Mouse (Mus musculus) mature B cell (primary cell): ENCODE measurements around the gene Ube2o.
"Not testable (repeated sequence)": the region's sequence is repeated elsewhere in the genome, so short reads cannot be mapped to it uniquely, and the experiment has no call there.

Experiments
- in situ Hi-C: fragments of 300-500 bp; cut with MboI; formaldehyde crosslinking; loops from 2 replicates; pipeline ENCODE4 v1.14.3; 2019

Ube2o gene

DNA sequence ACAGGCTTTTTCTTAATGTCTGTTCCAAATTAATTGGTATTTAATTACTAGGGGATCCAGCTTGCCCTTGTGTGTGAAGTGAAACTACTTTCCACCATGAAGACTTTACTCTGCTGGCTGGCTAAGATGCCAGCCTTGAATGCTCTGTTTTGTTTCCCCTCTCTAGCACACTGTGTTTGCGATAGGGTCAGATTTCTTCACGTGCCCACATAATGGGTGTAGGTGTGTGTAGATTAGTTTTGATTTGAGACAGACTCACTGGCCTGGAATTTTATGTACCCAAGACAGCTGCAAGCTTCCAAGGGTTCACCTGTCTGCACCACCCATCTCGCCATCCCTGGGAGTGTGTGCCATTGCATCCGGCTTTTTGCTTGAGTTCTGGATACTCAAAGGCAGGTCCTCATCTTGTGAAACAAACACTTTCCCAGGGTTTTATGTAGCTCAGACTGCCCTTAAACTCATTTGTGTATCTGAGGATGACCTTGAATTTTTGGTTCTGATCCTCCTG lies 67.7 kb downstream of the Ube2o start:
- in situ Hi-C loops: no loop called here

DNA sequence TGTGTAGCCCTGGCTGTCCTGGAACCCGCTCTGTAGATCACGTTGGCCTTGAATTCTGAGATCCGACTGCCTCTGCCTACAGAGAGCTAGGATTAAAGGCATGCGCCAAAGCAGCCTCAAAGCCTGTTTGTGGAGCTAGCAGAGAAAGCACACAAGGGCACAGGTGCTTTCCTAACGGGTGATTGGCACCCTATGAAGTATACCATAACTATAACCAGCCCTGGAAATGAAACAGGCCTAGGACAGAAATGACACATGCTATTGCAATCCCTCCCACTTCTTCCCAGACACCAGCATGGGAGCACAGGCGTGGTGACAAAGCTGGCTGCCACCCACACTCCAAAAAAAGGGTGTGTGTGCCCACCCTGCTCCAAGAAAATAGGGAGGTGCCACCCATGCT lies 68.3 kb downstream of the Ube2o start:
- in situ Hi-C loops: no loop called here

DNA sequence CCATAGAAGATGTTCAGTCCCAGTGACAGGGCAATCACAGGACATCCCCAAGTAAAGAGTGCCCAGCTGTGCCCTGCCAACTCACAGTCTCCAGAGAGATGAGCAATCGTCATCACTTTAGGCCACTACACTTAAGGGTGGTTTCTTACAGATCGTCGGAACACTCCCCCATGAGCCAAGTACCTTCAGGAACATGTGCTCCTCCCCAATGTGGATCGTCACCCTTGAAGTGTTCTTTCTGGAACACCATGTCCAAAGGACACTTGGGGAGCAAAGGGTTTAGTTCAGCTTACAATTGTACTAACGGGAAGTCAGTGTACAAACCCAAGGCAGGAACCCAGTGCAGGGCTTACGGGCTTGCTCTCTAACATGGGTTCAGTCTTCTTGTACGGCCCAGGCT lies 69.1 kb downstream of the Ube2o start:
- in situ Hi-C loops: no loop called here

- in situ Hi-C loops: no loop called here
Observed at GRCm38 (mm10) chr11:116511301-116511868, 69.9 kb downstream of the Ube2o start.

- in situ Hi-C loops: no loop called here
Observed at GRCm38 (mm10) chr11:116508689-116509088, 72.6 kb downstream of the Ube2o start.

DNA sequence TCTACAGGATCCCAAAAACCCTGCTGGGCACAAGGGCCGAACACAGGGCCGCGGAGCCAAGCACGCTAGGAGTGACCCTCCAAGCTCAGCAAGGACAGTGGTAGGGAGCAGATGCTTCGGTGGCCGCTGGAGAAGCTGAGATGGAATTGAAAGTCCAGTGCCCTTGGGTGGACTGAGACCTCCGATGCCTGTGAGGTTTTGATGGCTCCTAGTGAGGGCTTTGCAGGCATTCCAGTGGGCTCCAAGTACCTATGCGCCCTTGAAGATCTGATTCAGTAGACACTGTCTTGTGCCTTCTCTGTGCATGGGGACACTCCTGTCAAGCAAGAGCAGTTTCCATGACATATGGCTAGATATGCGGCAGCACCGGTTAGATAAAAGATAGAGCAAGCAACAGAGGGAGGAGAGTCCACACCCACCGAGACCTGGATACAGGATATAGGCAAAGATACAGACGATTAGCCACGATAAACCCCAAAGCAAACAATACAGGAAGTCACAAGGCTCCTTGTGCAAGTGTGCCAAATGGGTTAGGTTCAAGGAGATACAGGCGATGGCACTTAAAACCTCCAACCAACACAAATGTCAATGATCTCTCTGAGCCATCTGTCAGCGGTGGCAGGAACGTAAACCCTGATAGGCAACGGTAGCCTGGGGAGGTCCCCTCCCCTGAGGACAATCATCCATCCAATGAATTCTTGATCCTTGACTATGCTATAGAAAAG lies 74.9 kb downstream of the Ube2o start:
- in situ Hi-C loops: no loop called here

DNA sequence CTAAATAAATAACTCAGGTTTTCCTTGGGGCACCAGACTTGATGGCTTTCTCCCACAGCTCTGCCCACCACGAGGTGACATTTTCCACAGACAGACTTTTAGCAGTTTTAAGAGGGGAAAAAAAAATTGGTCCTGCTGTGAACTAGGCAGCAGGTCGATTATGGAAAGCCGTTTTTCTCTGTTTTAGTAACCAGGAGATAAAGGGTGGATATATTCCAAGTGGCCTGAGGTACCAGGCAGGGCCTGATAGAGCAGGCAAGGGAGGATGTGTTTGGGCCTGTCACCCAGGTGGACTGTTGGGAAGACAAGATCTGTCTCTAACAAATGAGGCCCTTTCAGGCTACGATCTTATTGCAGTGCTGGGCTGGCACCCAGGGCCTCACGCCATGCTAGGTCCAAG lies 75.7 kb downstream of the Ube2o start:
- in situ Hi-C loops: no loop called here

GRCm38 (mm10) chr11:116504516-116504915 lies 76.7 kb downstream of the Ube2o start:
- in situ Hi-C loops: no loop called here

DNA sequence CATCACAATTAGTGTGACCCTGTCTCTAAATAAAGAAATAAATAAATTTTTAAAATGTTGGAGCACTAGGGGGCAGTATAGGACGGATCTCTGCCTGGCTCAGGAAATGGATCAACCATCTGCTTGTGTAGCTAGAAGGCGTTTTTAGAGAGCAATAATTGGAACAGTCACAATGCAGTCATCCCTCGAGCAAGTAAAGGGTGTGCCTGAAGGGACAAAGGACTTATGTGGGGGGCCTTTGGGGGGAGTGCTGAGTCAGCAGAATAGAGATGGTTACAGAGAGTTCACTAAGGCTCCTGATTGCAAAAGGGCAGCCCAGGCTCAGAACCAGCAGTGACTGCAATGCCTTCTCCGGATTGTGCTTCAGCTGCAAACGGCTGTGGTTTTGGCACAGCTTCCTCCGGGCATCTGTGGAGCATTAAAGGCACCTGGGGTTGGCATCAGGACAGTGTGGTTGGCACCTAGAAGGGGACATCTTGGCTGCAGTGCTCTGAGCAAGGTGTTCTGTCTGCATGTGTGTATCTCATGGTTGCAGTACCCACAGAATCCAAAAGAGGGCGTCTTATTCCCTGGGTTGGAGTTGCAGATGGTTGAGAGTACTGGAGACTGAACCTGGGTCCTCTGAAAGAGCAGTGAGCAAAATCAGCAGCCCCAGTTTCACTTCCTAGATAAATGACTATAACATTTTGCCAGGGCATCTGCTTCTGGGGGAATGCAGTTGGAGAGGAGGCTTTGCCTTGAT lies 80.1 kb downstream of the Ube2o start:
- in situ Hi-C loops: no loop called here

DNA sequence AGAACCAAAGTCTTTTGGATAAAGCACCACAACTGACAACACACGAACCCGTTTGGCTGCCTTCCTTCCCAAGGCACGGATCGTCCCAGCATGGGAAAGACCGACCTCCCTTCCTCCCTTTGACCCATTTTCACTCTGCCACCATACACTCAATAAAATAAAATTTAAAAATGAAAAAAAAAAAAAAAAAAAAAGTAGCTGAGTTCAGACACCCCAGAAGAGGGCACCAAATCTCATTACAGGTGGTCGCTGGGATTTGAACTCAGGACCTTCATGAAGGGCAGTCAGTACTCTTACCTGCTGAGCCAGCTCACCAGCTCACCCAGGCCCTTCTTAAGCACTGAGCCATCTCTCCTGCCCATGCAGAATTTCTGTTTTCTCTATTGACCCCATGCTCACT lies 82.2 kb downstream of the Ube2o start:
- in situ Hi-C loops: no loop called here

DNA sequence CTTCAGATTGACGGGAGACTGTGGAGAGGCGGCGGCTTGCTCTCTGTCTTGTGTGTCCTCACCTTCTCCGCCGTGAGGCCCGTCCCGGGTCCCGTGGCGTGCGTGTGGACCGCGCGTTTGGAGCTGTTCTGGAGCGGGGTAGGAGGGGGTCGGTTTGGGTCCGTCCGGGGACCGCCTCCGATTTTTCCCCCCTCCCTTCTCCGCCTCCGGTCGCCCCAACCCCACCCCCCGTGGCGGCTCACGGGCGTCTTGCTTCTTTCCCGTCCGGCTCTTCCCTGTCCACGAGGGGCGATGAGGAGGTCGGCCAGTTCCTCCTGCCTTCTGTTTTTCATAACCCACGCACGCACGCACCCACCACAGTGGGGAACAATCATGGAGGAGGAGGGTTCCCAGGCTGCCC lies 82.7 kb downstream of the Ube2o start:
- in situ Hi-C loops: no loop called here

- in situ Hi-C loops: no loop called here
Observed at GRCm38 (mm10) chr11:116497313-116497712, 83.9 kb downstream of the Ube2o start.

DNA sequence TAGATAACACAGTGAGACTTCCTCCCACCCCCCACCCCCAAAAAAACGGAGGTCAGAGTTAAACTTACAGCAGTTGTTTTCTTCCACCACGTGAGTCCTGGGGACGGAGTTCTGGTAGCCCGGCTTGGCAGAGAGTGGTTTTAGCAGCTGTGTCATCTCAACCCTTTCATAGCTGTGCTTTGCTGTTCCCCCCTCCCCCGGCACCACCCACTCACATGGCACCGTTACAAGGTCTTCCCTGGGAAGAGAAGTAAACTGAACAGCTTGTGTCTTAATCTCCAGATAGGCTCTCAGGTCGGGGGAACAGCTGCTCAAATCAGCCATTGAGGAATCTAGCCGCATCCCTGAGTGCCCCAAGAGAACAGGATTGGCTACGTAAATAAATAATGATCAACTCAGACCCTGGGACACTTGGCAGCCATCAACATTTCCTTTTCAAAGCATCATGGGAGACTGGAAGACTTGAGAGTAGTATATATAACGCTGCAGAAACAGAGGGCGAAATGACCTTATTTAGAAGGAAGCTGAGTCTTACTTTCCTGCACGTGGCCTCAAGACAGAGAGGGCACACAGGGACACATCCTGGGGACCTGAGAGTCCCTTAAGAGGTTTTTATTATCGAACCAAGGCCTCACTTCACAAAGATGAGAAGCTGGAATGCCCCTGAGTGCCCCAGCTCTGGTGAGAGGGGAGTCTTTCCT lies 86.6 kb downstream of the Ube2o start:
- in situ Hi-C loops: no loop called here

GRCm38 (mm10) chr11:116493795-116494252 lies 87.4 kb downstream of the Ube2o start, which contains the start of gene Prpsap1:
TSS of gene Prpsap1 (minus strand) at chr11:116494202.
- in situ Hi-C loops: no loop called here

DNA sequence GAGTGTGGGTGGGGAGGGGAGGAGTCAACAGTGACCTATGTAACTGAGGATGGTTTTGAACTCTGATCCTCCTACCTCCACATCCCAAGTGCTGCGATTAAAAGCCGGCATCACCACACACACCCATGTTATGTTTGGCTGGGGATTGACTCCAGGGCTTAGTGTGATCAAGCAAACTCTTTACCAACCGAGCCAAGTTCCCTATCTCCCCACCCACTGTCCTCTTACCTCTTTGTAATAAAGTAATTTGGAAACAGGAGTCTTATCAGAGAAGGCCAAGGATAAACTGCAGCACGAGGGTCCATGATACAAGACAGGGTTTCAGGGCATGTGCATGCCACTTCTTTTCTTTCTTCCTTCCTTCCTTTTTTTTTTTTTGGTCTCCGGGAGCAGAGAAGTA lies 88.1 kb downstream of the Ube2o start:
- in situ Hi-C loops: no loop called here

DNA sequence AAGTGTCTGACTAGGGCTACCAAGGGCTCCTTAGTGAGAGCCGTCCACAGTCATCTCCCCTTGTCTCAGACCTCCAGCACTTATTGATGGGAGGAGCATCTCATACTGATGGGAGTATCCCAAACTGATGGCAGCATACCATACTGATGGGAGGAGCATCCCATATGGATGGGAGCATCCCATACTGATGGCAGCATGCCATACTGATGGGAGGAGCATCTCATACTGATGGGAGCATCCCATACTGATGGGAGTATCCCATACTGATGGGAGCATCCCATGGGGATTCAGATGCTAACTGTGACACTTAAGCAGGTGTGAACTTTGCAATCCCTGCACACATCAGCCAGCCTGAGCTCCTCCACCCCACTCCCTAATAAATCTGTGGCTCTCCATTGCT lies 88.7 kb downstream of the Ube2o start:
- in situ Hi-C loops: not testable (repeated sequence)

GRCm38 (mm10) chr11:116491338-116491737 lies 89.9 kb downstream of the Ube2o start:
- in situ Hi-C loops: no loop called here

- in situ Hi-C loops: no loop called here
Observed at GRCm38 (mm10) chr11:116490232-116491107, 90.8 kb downstream of the Ube2o start.

DNA sequence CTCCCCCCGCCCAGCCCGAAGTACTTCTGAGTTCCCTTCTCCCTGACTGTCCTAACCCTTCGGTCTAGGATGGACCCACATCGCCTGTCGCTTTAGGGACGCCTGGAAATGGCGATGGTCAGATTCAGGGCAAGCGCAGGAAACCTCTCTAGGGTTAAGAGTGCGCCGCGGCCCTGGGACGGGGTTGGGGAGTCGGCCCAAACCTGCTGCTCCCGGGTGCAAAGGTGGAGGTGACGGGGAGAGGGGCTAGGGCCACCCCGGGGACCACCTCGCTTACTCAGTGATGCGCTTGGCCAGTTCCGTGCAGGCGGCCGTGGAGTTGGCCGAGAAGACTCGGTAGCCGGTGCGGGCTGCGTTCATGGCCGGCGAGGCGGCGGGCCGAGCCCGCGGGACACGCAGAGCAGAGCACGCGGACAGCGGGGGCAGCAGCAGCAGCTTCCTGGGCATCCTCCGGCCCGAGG lies 91.4 kb downstream of the Ube2o start:
- in situ Hi-C loops: no loop called here

DNA sequence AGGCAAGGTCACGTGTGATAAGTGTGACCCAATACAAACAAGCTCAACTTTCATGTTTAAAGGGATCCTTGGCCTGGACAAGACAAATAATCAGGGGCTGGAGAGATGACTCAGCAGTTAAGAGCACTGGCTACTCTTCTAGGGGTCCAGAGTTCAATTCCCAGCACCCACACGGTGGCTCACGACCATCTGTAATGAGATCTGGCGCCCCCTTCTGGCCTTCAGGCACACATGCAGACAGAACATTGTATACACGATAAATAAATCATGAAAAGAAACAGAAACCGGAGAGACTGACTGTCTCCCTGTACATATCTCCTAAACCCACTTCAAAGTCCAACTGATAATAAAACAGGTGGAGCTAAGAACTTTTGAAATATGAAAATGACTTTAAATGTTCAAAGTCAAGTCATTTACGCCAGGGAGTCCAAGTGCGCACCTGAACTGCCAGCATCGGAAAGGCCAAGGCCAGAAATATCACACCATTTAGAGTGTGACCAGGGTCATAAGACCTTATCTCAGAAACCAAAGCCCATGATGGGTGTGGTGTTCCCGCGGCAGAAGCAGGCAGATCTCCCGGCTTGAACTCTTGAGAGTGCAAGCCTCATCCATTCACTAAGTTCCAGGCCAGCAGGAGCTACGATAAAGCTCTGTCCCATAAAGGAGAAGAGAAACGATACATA lies 92.4 kb downstream of the Ube2o start:
- in situ Hi-C loops: no loop called here
